Mouse (Mus musculus): ENCODE data around the gene Prpf8.

The Prpf8 gene

GRCm38 (mm10) chr11:75459141-75459711 is 27.4 kb upstream of the Prpf8 start:
- DNase-seq (ENCODE audit: low read depth, low spot score), result no peak

DNA sequence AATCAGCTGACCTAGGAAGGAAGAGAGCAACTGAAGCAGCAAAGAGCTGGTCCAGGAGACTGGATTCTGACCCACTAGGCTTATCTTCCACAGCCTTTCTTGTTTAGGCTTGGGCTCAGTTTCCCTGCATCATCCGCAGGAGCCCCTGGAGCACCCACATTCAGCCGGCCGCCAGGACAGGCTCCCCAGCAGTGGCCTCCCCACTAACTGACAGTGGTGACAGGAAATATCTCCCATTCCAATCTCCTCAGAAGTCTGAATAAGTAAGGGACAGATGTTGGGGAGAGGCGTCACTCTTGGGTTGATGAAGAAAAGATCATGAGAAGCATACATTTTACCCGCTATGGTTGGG is 26.9 kb upstream of the Prpf8 start:
- DNase-seq (ENCODE audit: low read depth, low spot score), result no peak

DNA sequence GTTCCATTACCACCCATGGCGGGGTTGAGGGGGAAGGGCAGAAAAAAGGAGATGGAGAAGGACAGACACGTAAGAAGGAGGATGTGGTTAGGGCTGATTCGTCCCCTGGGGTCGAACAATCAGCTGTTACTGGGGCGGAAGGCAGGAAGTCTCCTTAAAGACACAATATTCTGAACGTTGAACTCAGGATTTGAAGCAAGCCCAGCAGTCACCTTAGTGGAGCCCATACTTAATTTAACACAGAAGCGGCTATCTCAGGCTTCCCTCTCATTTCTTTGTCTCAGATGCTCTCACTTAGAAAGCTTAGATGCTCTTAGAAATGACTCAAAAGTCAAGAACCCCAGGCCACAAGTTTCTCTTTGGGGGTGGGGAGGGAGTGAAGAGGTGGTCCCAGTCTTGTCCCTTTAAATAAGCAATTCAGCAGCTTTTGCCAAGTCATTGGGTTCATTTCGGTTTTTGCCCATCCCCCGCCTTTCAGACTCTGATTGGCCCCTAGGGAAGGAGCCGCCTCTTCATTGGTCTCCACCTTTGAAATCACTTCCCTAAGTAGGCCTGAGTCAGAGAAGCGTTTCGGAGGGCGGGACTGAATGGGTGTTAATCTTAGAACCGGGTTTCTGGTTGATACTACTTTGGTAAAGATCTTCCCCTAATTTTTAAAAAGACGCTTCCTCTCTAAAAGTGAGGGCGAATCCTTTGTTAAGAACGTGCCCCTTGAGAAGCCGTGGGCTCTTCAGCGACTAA is 26.3 kb upstream of the Prpf8 start:
- peak; percentile 92 for DNase-seq (ENCODE audit: low read depth, low spot score)

DNA sequence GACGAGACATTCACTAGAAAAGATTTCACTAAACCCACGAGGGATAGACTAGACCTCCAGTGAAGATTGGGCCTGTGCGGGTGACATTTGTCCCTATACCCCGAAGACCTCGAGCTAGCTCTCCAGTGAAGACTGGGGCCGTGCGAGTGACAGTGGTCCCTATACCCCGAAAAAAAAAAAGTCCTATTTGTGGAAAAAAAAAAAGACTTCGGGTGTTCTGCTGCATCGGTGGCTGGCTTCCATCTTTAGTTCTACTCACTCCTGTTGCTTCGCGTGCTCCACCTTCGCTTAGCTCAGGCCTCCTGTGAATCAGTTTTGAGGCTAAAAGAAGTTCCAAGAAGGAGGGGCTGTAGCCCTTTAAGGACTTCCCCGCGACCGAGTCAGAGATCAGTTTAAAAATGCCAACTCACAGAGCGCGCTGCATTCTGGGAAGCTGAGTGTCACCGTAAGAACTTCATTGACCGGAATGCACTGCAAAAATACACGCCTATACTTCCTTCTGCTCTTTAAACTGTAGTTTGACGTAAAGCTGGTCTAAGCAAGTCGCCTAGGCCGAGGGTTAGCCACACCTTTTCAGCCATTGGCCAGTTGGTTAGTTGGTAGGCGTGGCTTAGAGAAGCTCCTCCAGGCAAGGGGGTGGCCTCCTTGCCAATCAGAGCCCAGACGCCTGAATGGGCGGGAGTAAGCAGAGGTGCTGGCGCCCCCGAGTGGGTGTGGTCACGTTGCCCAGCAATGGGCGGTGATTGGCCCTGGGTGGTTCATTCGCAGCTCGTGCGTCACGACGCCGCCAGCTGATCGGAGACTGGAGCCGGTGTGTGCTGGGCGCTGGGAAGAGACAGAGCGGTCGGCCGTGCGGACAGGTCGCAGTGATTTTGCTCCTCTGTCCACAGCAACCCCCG is 25.5 kb upstream of the Prpf8 start, which contains the start of gene Tlcd2:
Tlcd2 (plus strand) TSS at position 872 of the 899 bp plus-strand sequence.
- peak; percentile 100 for DNase-seq (ENCODE audit: low read depth, low spot score)

DNA sequence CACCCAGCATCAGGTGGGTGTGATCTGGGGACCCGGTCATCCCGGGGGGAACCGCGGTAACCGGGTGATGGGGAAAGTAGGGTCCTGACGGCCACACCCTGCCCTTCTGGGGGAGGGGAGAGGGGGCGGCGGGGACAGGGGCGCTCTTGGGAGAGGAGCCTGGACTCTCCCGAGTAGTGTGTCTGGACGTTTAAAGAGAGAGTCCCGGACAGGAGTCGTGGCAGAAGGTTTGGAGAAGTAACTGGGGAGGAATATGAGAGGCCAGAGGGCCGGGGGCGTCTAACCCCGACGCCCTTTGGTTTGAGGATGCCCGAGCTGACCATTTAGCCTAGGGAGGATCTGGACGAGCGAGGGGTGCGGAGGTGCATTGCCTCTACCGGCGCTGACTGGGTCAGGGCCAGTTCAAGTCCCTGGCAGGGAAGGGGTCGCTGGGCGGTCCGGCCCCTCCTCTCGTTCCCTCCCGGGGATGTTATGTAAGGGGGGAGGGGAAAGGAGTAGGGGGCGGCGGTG is 24.8 kb upstream of the Prpf8 start:
- no peak for DNase-seq (ENCODE audit: low read depth, low spot score)

DNA sequence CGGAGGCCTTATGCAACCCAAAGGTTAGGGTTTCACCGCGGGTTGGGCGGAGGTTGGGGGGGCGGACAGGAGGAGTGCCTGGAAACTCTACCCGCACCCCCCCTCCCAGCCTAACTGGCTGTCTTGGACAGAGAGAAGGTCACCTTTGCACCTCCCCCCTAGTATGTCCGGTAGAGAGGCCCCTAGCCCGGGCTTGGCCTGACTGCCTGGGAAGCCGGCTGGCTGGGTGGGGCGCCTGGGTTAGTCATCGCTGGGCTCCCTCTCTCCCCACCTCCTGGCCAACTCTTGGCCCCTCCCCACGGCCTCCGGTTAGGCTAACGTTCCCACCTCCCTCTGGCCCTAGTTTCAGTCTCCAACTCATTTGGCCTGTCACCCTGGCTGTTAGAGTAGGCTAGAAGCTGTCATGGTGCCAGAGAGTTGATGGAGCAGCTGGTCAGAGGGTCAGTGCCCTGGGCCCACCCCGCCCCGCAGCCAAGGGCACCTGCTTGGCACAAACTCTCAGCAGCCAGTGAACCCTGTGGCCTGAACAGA is 24.3 kb upstream of the Prpf8 start:
- DNase-seq (ENCODE audit: low read depth, low spot score), result peak; percentile 71

DNA sequence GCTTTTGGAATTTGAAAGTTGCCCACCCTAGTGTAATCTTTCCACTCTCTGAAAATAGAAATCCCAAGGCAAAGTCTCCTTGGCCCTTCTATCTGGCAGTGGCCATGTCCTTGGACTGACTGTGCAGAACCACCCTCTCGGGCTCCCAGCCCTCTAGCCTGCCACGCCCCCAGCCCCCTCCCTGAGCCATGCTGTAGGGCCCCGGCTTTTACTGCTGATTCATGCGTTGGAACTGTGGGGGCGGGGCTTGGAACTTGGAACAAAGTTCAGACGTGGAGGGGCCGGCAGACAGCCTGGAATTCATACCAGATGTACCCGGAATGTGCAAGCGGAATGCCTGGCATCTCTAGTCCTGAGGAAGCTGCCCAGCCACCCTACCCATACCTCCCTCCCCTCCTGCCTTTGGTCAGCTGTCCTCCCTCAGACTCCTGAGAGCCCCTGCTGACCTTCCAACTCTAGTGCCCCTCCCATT is 23.7 kb upstream of the Prpf8 start:
- DNase-seq (ENCODE audit: low read depth, low spot score), result peak; percentile 47

GRCm38 (mm10) chr11:75463624-75464023 is 23.0 kb upstream of the Prpf8 start:
- DNase-seq (ENCODE audit: low read depth, low spot score), result no peak

DNA sequence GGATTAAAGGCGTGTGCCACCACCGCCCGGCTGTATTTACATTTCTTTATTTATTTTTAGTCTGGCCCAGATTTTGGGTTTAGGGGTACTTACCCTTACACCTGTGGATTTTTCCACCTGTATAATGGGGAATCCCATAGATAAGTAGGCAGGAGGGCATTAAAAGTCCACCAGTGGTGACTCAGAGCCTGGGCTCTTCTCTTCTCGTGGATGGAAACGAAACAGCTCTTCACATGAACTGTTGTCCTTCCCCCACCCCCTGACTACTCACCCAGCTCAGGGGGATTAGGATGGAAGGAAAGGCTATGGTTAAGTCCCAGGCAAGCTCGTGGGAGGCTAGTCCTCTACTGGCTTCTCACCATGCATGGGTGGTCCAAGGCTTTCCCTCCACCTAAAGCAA is 22.2 kb upstream of the Prpf8 start:
- no peak for DNase-seq (ENCODE audit: low read depth, low spot score)

DNA sequence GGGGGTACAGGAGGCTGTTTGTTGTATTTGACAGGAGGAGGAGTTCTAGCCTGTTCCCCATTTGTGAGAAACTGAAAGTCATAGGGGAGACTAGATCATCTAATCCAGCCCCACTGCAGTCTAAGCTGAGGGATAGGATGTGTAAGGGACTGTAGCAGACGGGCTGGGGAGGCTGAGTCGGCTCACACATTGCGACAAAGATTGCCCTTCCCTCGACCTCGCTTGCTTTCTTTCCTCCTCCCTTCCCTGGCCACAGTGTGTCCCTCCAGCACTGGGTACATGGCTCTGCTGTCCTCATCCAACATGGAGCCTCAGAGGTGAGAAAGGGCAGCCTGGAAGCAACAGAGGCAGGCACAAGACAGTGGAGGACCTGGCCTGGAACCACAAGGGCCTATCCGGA is 21.6 kb upstream of the Prpf8 start:
- DNase-seq (ENCODE audit: low read depth, low spot score), result no peak

DNA sequence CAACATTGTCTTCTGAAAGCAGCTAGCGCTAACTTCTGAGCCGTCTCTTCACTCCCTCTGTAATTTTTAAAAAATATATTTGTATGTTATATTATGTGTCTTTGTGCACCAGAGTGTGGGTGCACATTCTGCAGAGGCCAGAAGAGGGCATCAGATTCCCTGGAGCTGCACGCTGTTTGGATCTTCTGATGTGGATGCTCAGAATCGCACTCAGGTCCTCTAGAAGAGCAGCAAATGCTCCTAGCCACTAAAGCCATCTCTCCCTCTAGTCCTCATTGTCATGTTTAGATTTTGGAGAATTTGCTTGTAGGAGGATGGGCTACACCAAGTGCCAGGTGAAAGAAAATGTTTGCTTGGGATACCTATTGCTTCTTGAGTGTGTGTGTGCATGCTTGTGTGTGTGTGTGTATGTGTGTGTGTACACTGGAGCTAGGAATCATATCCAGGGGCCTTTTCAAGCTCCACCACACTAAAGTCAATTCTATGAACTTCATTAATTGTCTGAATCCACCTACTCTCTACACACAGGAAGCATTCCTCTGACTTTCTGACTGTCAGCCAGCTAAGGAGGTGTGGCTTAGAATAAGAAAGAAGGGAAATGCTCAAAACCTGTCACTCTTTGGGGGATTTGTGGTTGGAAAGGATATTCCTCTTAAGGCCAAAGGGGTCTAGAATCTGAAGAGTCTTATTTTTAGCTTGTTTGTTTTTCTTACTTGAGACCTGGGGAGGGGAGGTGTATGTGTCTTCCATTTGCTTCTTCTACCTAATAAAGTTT is 19.7 kb upstream of the Prpf8 start:
- DNase-seq (ENCODE audit: low read depth, low spot score), result peak; percentile 27

- peak; percentile 32 for DNase-seq (ENCODE audit: low read depth, low spot score)
Observed at GRCm38 (mm10) chr11:75467512-75468215, 19.0 kb upstream of the Prpf8 start.

DNA sequence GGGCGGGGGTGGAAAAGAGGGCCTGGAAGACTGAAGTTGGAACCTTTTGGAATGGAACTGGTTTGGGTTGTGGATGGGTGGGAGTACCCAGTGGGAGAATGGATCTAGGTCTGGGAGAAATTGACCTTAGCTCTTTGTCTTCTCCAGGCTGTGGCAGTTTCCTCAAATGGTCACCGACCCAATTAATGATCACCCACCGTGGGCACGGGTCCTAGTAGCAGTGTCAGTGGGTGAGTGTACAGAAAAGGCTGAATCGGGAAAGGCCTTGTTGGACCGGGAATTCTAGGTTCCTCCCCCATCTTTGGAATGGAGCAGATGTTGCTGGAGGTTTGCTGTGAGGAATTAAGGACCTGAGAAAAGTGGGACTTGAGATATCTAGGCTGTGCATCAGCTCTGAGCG is 18.2 kb upstream of the Prpf8 start:
- no peak for DNase-seq (ENCODE audit: low read depth, low spot score)

GRCm38 (mm10) chr11:75469261-75469660 is 17.4 kb upstream of the Prpf8 start:
- DNase-seq (ENCODE audit: low read depth, low spot score), result no peak

- no peak for DNase-seq (ENCODE audit: low read depth, low spot score)
Observed at GRCm38 (mm10) chr11:75470675-75471074, 15.9 kb upstream of the Prpf8 start.

- DNase-seq (ENCODE audit: low read depth, low spot score), result peak; percentile 79
Observed at GRCm38 (mm10) chr11:75472469-75473081, 14.0 kb upstream of the Prpf8 start.

DNA sequence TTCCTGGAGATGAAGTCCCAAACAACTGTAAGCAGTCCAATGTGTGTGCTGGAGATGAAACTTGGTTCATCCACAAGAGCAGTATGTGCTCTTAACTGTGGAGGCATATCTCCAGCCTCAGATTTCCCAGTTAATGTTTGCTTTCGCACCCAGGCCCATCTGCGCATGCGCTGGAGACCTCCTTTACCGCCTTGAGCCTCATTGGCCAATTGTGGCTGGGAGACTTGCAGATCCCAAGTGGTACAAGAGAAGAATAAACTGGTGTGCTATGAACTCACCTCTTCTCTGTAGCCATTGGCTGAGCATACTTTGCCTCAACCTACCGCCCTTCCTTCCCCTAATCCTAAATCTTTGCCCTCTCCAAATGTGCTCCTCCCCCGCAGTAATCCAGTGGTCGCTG is 13.2 kb upstream of the Prpf8 start:
- no peak for DNase-seq (ENCODE audit: low read depth, low spot score)

- no peak for DNase-seq (ENCODE audit: low read depth, low spot score)
Observed at GRCm38 (mm10) chr11:75486192-75486591, 424 bp upstream of the Prpf8 start.

DNA sequence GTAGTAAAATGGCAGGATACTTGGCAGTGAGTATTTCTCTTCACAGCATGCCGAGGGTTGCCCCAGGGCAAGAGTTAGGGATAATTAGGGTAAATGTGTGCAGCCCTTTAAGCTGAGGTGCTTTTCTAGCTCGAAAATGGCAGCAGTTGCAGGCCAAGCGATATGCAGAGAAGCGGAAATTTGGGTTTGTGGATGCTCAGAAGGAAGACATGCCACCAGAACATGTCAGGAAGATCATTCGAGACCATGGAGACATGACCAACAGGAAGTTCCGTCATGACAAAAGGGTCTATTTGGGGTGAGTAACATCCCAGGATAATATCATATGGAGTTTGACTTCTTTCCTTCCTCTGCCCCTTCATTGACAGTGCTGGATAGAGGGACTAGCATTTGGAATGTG is 880 bp downstream of the Prpf8 start:
- no peak for DNase-seq (ENCODE audit: low read depth, low spot score)
